Mouse (Mus musculus): ENCODE results near the gene Dpp6. TPM values are rescaled to one million over a fixed set of nuclear protein-coding genes. Genes with fewer than 3 reads are reported as not detected.
A peak's percentile ranks its signal among the peaks of the same experiment; 100 is the strongest.

The Dpp6 gene
- polyA plus RNA-seq, 1 experiment from 2014 or later, result 0.17 TPM

GRCm38 (mm10) chr5:27621811-27622210 lies 804.8 kb downstream of the Dpp6 start:
- no peak overlapping the region for H3K27ac ChIP-seq (ENCODE audit: low read length)
- no peaks in the 10 kb centered on the region for H3K4me1 ChIP-seq (ENCODE audit: control insufficient read depth, low read depth, low read length)
- ATAC-seq (ENCODE audit: low read depth), result no peak
- no peaks in the 10 kb centered on the region for H3K27me3 ChIP-seq (ENCODE audit: control insufficient read depth, insufficient read depth, low read depth, low read length)
- no peaks in the 10 kb centered on the region for H3K36me3 ChIP-seq (ENCODE audit: control insufficient read depth, insufficient read depth)
- H3K9me3 ChIP-seq (replicated peaks; ENCODE audit: control insufficient read depth, low read length), result no peaks in the 10 kb centered on the region
- H3K4me3 ChIP-seq (ENCODE audit: low read depth, low read length), result no peak overlapping the region
- no peak overlapping the region for H3K9ac ChIP-seq (ENCODE audit: low read depth, low read length)
- H3K4me2 ChIP-seq (ENCODE audit: low read depth, low read length), result no peak overlapping the region

DNA sequence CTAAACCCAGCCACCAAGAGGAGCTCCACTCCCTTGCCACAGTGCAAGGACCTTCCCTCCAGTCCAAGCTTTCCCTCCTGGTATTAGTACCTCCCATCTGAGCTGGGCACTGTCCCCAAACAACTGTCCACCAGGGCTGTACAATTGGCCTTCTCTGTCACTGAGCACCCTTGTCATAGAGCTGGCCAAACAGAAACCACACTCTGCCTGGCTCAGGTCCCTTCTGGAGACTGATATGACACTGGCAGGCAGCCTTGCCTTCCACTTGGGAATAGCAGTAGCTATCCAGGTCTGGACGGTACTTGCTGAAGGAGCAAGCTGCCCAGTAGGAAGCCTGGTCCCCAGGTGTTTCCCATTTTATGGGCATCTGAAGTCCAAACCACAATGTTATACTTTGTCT lies 806.9 kb downstream of the Dpp6 start:
- H3K36me3 ChIP-seq (ENCODE audit: control insufficient read depth, insufficient read depth), result no peaks in the 10 kb centered on the region
- no peak overlapping the region for H3K9ac ChIP-seq (ENCODE audit: low read depth, low read length)
- ATAC-seq (ENCODE audit: low read depth), result no peak

GRCm38 (mm10) chr5:27632151-27632550 lies 815.1 kb downstream of the Dpp6 start:
- ATAC-seq (ENCODE audit: low read depth), result no peak
- Histone ChIP-seq H3K4me2 (ENCODE audit: low read depth, low read length) (no peak overlapping the region), H3K4me1 (ENCODE audit: control insufficient read depth, low read depth, low read length) (no peaks in the 10 kb centered on the region), H3K9me3 (replicated peaks; ENCODE audit: control insufficient read depth, low read length) (no peaks in the 10 kb centered on the region), H3K36me3 (ENCODE audit: control insufficient read depth, insufficient read depth) (no peaks in the 10 kb centered on the region), H3K9ac (ENCODE audit: low read depth, low read length) (no peak overlapping the region), H3K27me3 (ENCODE audit: control insufficient read depth, insufficient read depth, low read depth, low read length) (no peaks in the 10 kb centered on the region), H3K27ac (ENCODE audit: low read length) (no peak overlapping the region), H3K4me3 (ENCODE audit: low read depth, low read length) (no peak overlapping the region)
- 42% methylated on average over 2 of the region's 2 CpGs for WGBS (ENCODE audit: insufficient replicate concordance)

More for the DNA sequence above, 806.9 kb downstream of the Dpp6 start:
- Histone ChIP-seq H3K4me3 (ENCODE audit: low read depth, low read length) (no peak overlapping the region), H3K4me2 (ENCODE audit: low read depth, low read length) (no peak overlapping the region), H3K27ac (ENCODE audit: low read length) (no peak overlapping the region), H3K9me3 (replicated peaks; ENCODE audit: control insufficient read depth, low read length) (no peaks in the 10 kb centered on the region), H3K4me1 (ENCODE audit: control insufficient read depth, low read depth, low read length) (no peaks in the 10 kb centered on the region), H3K27me3 (ENCODE audit: control insufficient read depth, insufficient read depth, low read depth, low read length) (no peaks in the 10 kb centered on the region)
- whole genome bisulfite sequencing (ENCODE audit: insufficient replicate concordance), result 55% methylated on average over 1 of the region's 1 CpGs

DNA sequence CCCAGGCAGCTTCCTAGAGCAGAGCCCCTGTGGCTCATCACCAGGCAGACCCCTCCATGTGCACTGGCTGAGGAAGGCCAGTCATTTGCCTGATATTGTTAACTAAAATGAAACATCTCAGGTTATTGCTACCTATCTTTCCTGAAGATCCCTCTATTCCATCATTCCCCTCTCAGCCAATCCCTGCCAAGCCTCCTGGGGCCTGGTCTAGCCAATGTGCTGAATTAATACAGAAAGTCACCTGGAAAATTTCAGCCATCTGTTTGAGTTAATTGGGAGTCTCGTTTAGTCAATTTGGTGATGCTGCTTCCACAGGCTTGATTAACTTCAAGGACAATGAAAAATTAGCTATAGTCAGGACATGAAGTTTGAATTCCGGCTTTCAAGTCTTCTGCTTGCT lies 818.9 kb downstream of the Dpp6 start:
- Histone ChIP-seq H3K27ac (ENCODE audit: low read length) (no peak overlapping the region), H3K4me2 (ENCODE audit: low read depth, low read length) (no peak overlapping the region), H3K4me3 (ENCODE audit: low read depth, low read length) (no peak overlapping the region), H3K4me1 (ENCODE audit: control insufficient read depth, low read depth, low read length) (no peaks in the 10 kb centered on the region), H3K36me3 (ENCODE audit: control insufficient read depth, insufficient read depth) (no peaks in the 10 kb centered on the region), H3K27me3 (ENCODE audit: control insufficient read depth, insufficient read depth, low read depth, low read length) (no peaks in the 10 kb centered on the region), H3K9ac (ENCODE audit: low read depth, low read length) (no peak overlapping the region), H3K9me3 (replicated peaks; ENCODE audit: control insufficient read depth, low read length) (no peaks in the 10 kb centered on the region)
- WGBS (ENCODE audit: insufficient replicate concordance), result 46% methylated on average over 2 of the region's 2 CpGs
- ATAC-seq (ENCODE audit: low read depth), result no peak

- no peak overlapping the region for H3K4me3 ChIP-seq (ENCODE audit: low read depth, low read length)
- ATAC-seq (ENCODE audit: low read depth), result no peak
- H3K27ac ChIP-seq (ENCODE audit: low read length), result no peak overlapping the region
Measured at GRCm38 (mm10) chr5:27641876-27642275, 824.9 kb downstream of the Dpp6 start.

DNA sequence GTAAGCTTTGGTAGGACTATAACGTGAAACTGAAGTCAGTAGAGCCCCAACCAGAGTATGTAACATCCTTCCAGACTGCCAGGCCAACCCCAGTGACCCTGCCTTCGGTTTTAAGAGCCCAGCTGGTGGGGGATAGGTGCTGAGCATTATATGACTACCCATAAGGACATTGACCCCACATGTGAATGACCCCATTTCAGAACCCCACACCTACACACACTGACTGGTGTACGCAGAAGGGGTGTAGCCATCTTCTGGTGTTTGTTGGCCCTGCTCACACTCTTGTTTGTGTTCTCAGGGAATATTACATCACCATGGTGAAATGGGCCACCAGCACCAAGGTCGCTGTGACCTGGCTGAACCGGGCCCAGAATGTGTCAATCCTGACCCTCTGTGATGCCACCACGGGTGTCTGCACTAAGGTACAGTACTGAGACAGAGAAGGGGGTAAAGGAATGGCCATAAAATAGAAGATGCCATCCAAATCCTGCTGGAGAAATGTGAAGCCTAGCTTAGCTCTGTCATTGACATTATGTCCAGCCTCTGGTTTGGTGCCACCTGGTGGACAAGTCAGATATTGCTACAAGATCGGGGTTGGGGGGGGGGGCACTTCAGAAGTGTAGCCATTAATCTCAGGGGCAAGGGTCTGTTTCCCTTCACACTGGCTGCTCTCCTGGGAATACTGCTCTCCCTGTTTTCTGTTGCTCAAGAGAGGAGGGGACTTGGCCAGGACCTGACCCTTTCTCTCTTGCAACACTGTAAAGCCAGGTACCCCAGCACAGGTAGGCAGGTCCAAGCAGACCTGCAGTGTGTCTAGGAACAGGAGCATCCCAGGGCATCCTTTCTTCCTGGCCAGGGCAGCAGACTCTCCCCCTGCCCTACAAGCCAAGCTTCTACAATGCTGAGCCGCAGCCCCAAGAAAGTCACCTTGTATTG lies 835.1 kb downstream of the Dpp6 start:
- Histone ChIP-seq H3K27me3 (ENCODE audit: control insufficient read depth, insufficient read depth, low read depth, low read length) (no peaks in the 10 kb centered on the region), H3K9me3 (replicated peaks; ENCODE audit: control insufficient read depth, low read length) (no peaks in the 10 kb centered on the region), H3K36me3 (ENCODE audit: control insufficient read depth, insufficient read depth) (no peaks in the 10 kb centered on the region), H3K9ac (ENCODE audit: low read depth, low read length) (no peak overlapping the region), H3K4me2 (ENCODE audit: low read depth, low read length) (no peak overlapping the region), H3K27ac (ENCODE audit: low read length) (no peak overlapping the region), H3K4me1 (ENCODE audit: control insufficient read depth, low read depth, low read length) (no peaks in the 10 kb centered on the region; the same call in 1 of the 2 replicates), H3K4me3 (ENCODE audit: low read depth, low read length) (no peak overlapping the region)
- 39% methylated on average over 8 of the region's 8 CpGs for WGBS (ENCODE audit: insufficient replicate concordance)
- ATAC-seq (ENCODE audit: low read depth), result peak; percentile 45

More at GRCm38 (mm10) chr5:27641876-27642275, 824.9 kb downstream of the Dpp6 start:
- WGBS (ENCODE audit: insufficient replicate concordance), result 46% methylated on average over 1 of the region's 1 CpGs
- no peak overlapping the region for H3K4me2 ChIP-seq (ENCODE audit: low read depth, low read length)
- no peaks in the 10 kb centered on the region for H3K27me3 ChIP-seq (ENCODE audit: control insufficient read depth, insufficient read depth, low read depth, low read length)
- H3K36me3 ChIP-seq (ENCODE audit: control insufficient read depth, insufficient read depth), result no peaks in the 10 kb centered on the region
- no peaks in the 10 kb centered on the region for H3K4me1 ChIP-seq (ENCODE audit: control insufficient read depth, low read depth, low read length)
- no peak overlapping the region for H3K9ac ChIP-seq (ENCODE audit: low read depth, low read length)
- no peaks in the 10 kb centered on the region for H3K9me3 ChIP-seq (replicated peaks; ENCODE audit: control insufficient read depth, low read length)

DNA sequence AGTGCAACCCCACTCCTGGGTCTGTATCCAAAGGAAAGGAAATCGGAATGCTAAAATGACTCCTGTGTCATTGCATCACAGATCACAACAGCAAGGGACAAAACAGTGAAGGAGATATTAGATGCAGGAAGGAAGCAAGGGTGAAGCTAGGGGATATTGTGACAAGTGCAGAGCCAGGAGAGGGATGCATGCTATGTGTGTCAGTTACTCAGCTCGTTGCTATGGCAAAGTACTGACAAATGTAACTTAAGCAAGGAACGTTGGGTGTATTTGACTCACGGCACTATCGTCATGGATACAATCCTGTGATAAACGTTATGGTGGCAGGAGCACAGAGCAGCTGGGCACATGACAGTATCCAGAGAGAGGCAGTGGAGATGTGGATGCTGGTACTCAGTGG lies 839.1 kb downstream of the Dpp6 start:
- Histone ChIP-seq H3K27me3 (ENCODE audit: control insufficient read depth, insufficient read depth, low read depth, low read length) (no peaks in the 10 kb centered on the region), H3K9me3 (replicated peaks; ENCODE audit: control insufficient read depth, low read length) (no peaks in the 10 kb centered on the region), H3K4me3 (ENCODE audit: low read depth, low read length) (no peak overlapping the region), H3K4me2 (ENCODE audit: low read depth, low read length) (no peak overlapping the region), H3K9ac (ENCODE audit: low read depth, low read length) (no peak overlapping the region), H3K36me3 (ENCODE audit: control insufficient read depth, insufficient read depth) (no peaks in the 10 kb centered on the region), H3K27ac (ENCODE audit: low read length) (no peak overlapping the region), H3K4me1 (ENCODE audit: control insufficient read depth, low read depth, low read length) (peaks cover 19% of the 10 kb centered on the region)
- no peak for ATAC-seq (ENCODE audit: low read depth)
- WGBS (ENCODE audit: insufficient replicate concordance), result 56% methylated on average over 6 of the region's 6 CpGs

- 27% methylated on average over 4 of the region's 4 CpGs for WGBS (ENCODE audit: insufficient replicate concordance)
- Histone ChIP-seq H3K9ac (ENCODE audit: low read depth, low read length) (no peak overlapping the region), H3K4me3 (ENCODE audit: low read depth, low read length) (no peak overlapping the region), H3K9me3 (replicated peaks; ENCODE audit: control insufficient read depth, low read length) (no peaks in the 10 kb centered on the region), H3K27me3 (ENCODE audit: control insufficient read depth, insufficient read depth, low read depth, low read length) (no peaks in the 10 kb centered on the region), H3K36me3 (ENCODE audit: control insufficient read depth, insufficient read depth) (no peaks in the 10 kb centered on the region), H3K27ac (ENCODE audit: low read length) (no peak overlapping the region), H3K4me2 (ENCODE audit: low read depth, low read length) (no peak overlapping the region), H3K4me1 (ENCODE audit: control insufficient read depth, low read depth, low read length) (peaks cover 19% of the 10 kb centered on the region)
- ATAC-seq (ENCODE audit: low read depth), result no peak
Measured at GRCm38 (mm10) chr5:27657672-27658071, 840.7 kb downstream of the Dpp6 start.

GRCm38 (mm10) chr5:27658165-27658564 lies 841.2 kb downstream of the Dpp6 start:
- 56% methylated on average over 5 of the region's 5 CpGs for WGBS (ENCODE audit: insufficient replicate concordance)
- Histone ChIP-seq H3K27me3 (ENCODE audit: control insufficient read depth, insufficient read depth, low read depth, low read length) (no peaks in the 10 kb centered on the region), H3K27ac (ENCODE audit: low read length) (no peak overlapping the region), H3K4me3 (ENCODE audit: low read depth, low read length) (no peak overlapping the region), H3K4me1 (ENCODE audit: control insufficient read depth, low read depth, low read length) (peaks cover 19% of the 10 kb centered on the region), H3K9me3 (replicated peaks; ENCODE audit: control insufficient read depth, low read length) (no peaks in the 10 kb centered on the region), H3K4me2 (ENCODE audit: low read depth, low read length) (no peak overlapping the region), H3K9ac (ENCODE audit: low read depth, low read length) (no peak overlapping the region), H3K36me3 (ENCODE audit: control insufficient read depth, insufficient read depth) (no peaks in the 10 kb centered on the region)
- no peak for ATAC-seq (ENCODE audit: low read depth)

All from liver, embryonic 16.5 days (tissue).